Mouse (Mus musculus) E14TG2a.4 (cell line): ENCODE results near the gene Pak2.

Experiments used
- CTCF ChIP-seq: conservative IDR thresholded peaks from 2 replicates; pipeline ENCODE4 v1.5.1; 2014; ENCODE audit warnings: low read length
- NANOG ChIP-seq: IDR thresholded peaks from 2 replicates; pipeline ENCODE4 v1.6.1; 2014; ENCODE audit warnings: borderline replicate concordance, low read length, mixed read lengths
- POU5F1 ChIP-seq: IDR thresholded peaks from 2 replicates; pipeline ENCODE4 v1.6.1; 2014; ENCODE audit warnings: low read length, borderline replicate concordance

DNA sequence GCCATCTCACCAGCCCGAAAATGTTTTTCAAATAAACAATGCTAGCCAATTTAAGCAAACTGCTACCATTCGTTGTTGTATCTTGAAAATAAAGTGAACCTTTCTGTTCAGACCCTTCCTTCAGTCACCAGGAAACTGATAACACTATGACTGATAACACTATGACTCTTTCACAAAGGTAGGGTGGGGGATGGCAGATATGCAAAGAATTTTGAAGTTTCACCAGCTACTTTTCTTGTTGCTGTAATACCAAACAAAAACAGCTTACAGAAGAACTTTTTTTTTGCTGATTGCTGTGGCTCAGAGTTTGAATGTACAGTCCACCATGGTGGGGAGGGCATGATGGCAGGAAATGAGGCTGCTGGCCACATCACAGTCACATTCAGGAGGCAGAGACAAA, 16.9 kb downstream of the Pak2 start:
- TF ChIP-seq CTCF (no peak), POU5F1 (no peak), NANOG (no peak)
